Mouse (Mus musculus): ENCODE data around the gene Marveld1. TPM values are rescaled to one million over a fixed set of nuclear protein-coding genes. Genes with fewer than 3 reads are reported as not detected.

Marveld1 gene
- polyA plus RNA-seq, 1 experiment from 2014 or later = 15.2 TPM

GRCm38 (mm10) chr19:42190494-42190893 is 43.3 kb downstream of the Marveld1 start:
- H3K4me1 ChIP-seq = peaks cover 8% of the 10 kb centered on the region
- peaks cover 55% of the 10 kb centered on the region for H3K36me3 ChIP-seq
- no peak overlapping the region for H3K4me2 ChIP-seq
- 20% methylated on average over 5 of the region's 5 CpGs for WGBS
- H3K9ac ChIP-seq = no peak overlapping the region
- no peak for ATAC-seq (ENCODE audit: insufficient number of reproducible peaks, low FRiP score, low TSS enrichment, low read depth)
- H3K4me3 ChIP-seq = no peak overlapping the region
- H3K27ac ChIP-seq = peak overlapping the region; percentile 40; the same call in 1 of the 2 replicates
- H3K9me3 ChIP-seq = no peaks in the 10 kb centered on the region
- no peaks in the 10 kb centered on the region for H3K27me3 ChIP-seq

- peaks cover 4% of the 10 kb centered on the region for H3K27me3 ChIP-seq
- no peak overlapping the region for H3K9ac ChIP-seq
- no peak overlapping the region; the same call in 1 of the 2 replicates for H3K27ac ChIP-seq
- 45% methylated on average over 2 of the region's 2 CpGs for WGBS
- no peak overlapping the region for H3K4me3 ChIP-seq
- H3K4me2 ChIP-seq = no peak overlapping the region
- H3K4me1 ChIP-seq = peaks cover 14% of the 10 kb centered on the region
- ATAC-seq (ENCODE audit: insufficient number of reproducible peaks, low FRiP score, low TSS enrichment, low read depth) = peak; percentile 30; the same call in 1 of the 2 replicates
- H3K36me3 ChIP-seq = peaks cover 30% of the 10 kb centered on the region
- no peaks in the 10 kb centered on the region for H3K9me3 ChIP-seq
Measured at GRCm38 (mm10) chr19:42193311-42193710, 46.1 kb downstream of the Marveld1 start.

GRCm38 (mm10) chr19:42196378-42196777 is 49.2 kb downstream of the Marveld1 start:
- no peak for ATAC-seq (ENCODE audit: insufficient number of reproducible peaks, low FRiP score, low TSS enrichment, low read depth)

GRCm38 (mm10) chr19:42197066-42197465 is 49.9 kb downstream of the Marveld1 start:
- no peak for ATAC-seq (ENCODE audit: insufficient number of reproducible peaks, low FRiP score, low TSS enrichment, low read depth)
- peaks cover 22% of the 10 kb centered on the region for H3K4me1 ChIP-seq
- no peak overlapping the region for H3K4me3 ChIP-seq
- H3K27ac ChIP-seq = no peak overlapping the region
- H3K36me3 ChIP-seq = peaks cover under 1% of the 10 kb centered on the region; the same call in 1 of the 2 replicates
- H3K9me3 ChIP-seq = no peaks in the 10 kb centered on the region
- H3K4me2 ChIP-seq = no peak overlapping the region
- peaks cover 42% of the 10 kb centered on the region for H3K27me3 ChIP-seq
- 64% methylated on average over 4 of the region's 4 CpGs for WGBS
- no peak overlapping the region for H3K9ac ChIP-seq

More at GRCm38 (mm10) chr19:42196378-42196777, 49.2 kb downstream of the Marveld1 start:
- 58% methylated on average over 4 of the region's 4 CpGs for WGBS
- H3K27ac ChIP-seq = no peak overlapping the region
- no peaks in the 10 kb centered on the region for H3K9me3 ChIP-seq
- peaks cover 35% of the 10 kb centered on the region for H3K27me3 ChIP-seq
- H3K4me3 ChIP-seq = no peak overlapping the region
- peaks cover 15% of the 10 kb centered on the region for H3K4me1 ChIP-seq
- H3K36me3 ChIP-seq = peaks cover 7% of the 10 kb centered on the region
- H3K4me2 ChIP-seq = no peak overlapping the region
- no peak overlapping the region for H3K9ac ChIP-seq

GRCm38 (mm10) chr19:42198026-42198425 is 50.8 kb downstream of the Marveld1 start:
- peaks cover 51% of the 10 kb centered on the region for H3K27me3 ChIP-seq
- no peaks in the 10 kb centered on the region for H3K36me3 ChIP-seq
- 44% methylated on average over 11 of the region's 11 CpGs for WGBS
- H3K9ac ChIP-seq = no peak overlapping the region
- H3K4me1 ChIP-seq = peaks cover 24% of the 10 kb centered on the region
- H3K9me3 ChIP-seq = no peaks in the 10 kb centered on the region
- H3K4me3 ChIP-seq = no peak overlapping the region
- H3K27ac ChIP-seq = no peak overlapping the region
- no peak for ATAC-seq (ENCODE audit: insufficient number of reproducible peaks, low FRiP score, low TSS enrichment, low read depth)
- H3K4me2 ChIP-seq = no peak overlapping the region

Other genes starting within 250 kb of the Marveld1 start
- gene Pgam1, start 235.5 kb upstream of the Marveld1 start, polyA plus RNA-seq (2015; fragmentation: Nextera tagmentation; extraction: Ambion mirVana) = 668 TPM in 2 replicates
- 70.4 and 70.7 TPM in 2 replicates for gene Exosc1, start 214.0 kb upstream of the Marveld1 start, polyA plus RNA-seq (2015; fragmentation: Nextera tagmentation; extraction: Ambion mirVana)
- gene Zdhhc16, start 213.9 kb upstream of the Marveld1 start, polyA plus RNA-seq (2015; fragmentation: Nextera tagmentation; extraction: Ambion mirVana) = 85.7 and 91.7 TPM in 2 replicates
- 28.5 and 29.1 TPM in 2 replicates for gene Mms19, start 166.2 kb upstream of the Marveld1 start, polyA plus RNA-seq (2015; fragmentation: Nextera tagmentation; extraction: Ambion mirVana)
- gene Ubtd1, start 165.6 kb upstream of the Marveld1 start, polyA plus RNA-seq (2015; fragmentation: Nextera tagmentation; extraction: Ambion mirVana) = 28.1 and 30.8 TPM in 2 replicates
- 0.72 and 3.0 TPM in 2 replicates for gene Ankrd2, start 111.4 kb upstream of the Marveld1 start, polyA plus RNA-seq (2015; fragmentation: Nextera tagmentation; extraction: Ambion mirVana)
- gene Hoga1, start 101.8 kb upstream of the Marveld1 start, polyA plus RNA-seq (2015; fragmentation: Nextera tagmentation; extraction: Ambion mirVana) = 1.0 and 1.8 TPM in 2 replicates
- not detected in 2 replicates for gene 4933411K16Rik, start 95.2 kb upstream of the Marveld1 start, polyA plus RNA-seq (2015; fragmentation: Nextera tagmentation; extraction: Ambion mirVana)
- gene Morn4, start 61.0 kb upstream of the Marveld1 start, polyA plus RNA-seq (2015; fragmentation: Nextera tagmentation; extraction: Ambion mirVana) = 17.5 and 17.9 TPM in 2 replicates
- 17.6 and 23.7 TPM in 2 replicates for gene Pi4k2a, start 56.9 kb upstream of the Marveld1 start, polyA plus RNA-seq (2015; fragmentation: Nextera tagmentation; extraction: Ambion mirVana)
- gene Avpi1, start 18.3 kb upstream of the Marveld1 start, polyA plus RNA-seq (2015; fragmentation: Nextera tagmentation; extraction: Ambion mirVana) = 38.7 and 41.2 TPM in 2 replicates
- 22.5 and 25.0 TPM in 2 replicates for gene Zfyve27, start 16.6 kb downstream of the Marveld1 start, polyA plus RNA-seq (2015; fragmentation: Nextera tagmentation; extraction: Ambion mirVana)
- gene Sfrp5, start 54.9 kb downstream of the Marveld1 start, polyA plus RNA-seq (2015; fragmentation: Nextera tagmentation; extraction: Ambion mirVana) = 10.6 and 12.0 TPM in 2 replicates
- 0.36 and 0.45 TPM in 2 replicates for gene Golga7b, start 100.2 kb downstream of the Marveld1 start, polyA plus RNA-seq (2015; fragmentation: Nextera tagmentation; extraction: Ambion mirVana)